Mouse (Mus musculus) stomach, postnatal 0 days (tissue): Measurements from ENCODE around the gene Glud1.

Experiments used
- CTCF ChIP-seq: IDR thresholded peaks from 2 replicates; pipeline ENCODE4 v1.5.1; 2016; ENCODE audit warnings: antibody characterized with exemption, low read depth, mild to moderate bottlenecking, moderate library complexity
- EP300 ChIP-seq: optimal IDR thresholded peaks from 2 replicates; pipeline ENCODE3; 2016; ENCODE audit warnings: antibody characterized with exemption

DNA sequence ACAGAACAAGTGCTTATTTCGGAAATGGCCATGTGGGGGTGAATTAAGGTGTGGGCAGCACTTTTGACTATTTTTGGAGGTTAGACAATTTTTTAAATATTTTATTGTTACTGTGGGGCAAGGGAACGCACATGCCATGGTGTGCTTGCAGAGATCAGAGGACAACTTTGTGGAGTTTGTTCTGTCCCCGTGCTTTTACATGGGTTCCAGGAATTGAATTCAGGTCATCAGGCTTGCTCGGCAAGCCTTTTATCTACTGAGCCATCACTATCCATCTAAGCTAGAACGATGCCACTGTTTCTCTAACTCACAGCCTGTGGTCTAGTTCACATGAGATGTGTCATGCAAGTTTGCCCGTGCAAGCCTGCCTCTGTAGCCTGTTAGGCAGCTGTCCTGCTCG lies 37.8 kb downstream of the Glud1 start:
- no peak for TF ChIP-seq CTCF
- no peak for TF ChIP-seq EP300
